Comparison of ENCODE assay signal across 16 mouse cellular contexts in genomic region chr7:19713598-19713997, GRCm38 (mm10). TPM values are rescaled to one million over a fixed set of nuclear protein-coding genes. Genes with fewer than 3 reads are reported as not detected.
DNase-seq lines count a peak whose midpoint lies in the region; ATAC-seq and TF ChIP-seq lines count a peak whose summit lies in the region.
"Had no signal": no experiment of that assay in that cellular context is flagged by ENCODE, and none has a peak within 500 bp of the region (broad histone marks: within the 10 kb centered on the region; RNA-seq: fewer than 3 reads in every experiment).

No protein-coding gene starts in this region.

- no peak for TF ChIP-seq CTCF in MEL (IDR thresholded peaks at IDR 0.05 in 2 of 3, conservative IDR thresholded peaks at IDR 0.05 in 1 of 3; ENCODE audit: control insufficient read depth in 1 of 3, insufficient read depth in 1 of 3, low read depth in 2 of 3, low read length in 3 of 3, poor library complexity in 1 of 3, severe bottlenecking in 1 of 3)

- 89% methylated on average over 9 of the region's 9 CpGs for WGBS in forebrain, embryonic 15.5 days
- WGBS in forebrain, embryonic 11.5 days, result 87% methylated on average over 9 of the region's 9 CpGs
- WGBS in liver, embryonic 11.5 days, result 81% methylated on average over 9 of the region's 9 CpGs
- 82% methylated on average over 9 of the region's 9 CpGs for WGBS in limb, embryonic 13.5 days

- H3K9me3 ChIP-seq in forebrain, embryonic 15.5 days, result no peaks in the 10 kb centered on the region
- H3K9me3 ChIP-seq in forebrain, embryonic 11.5 days (ENCODE audit: control insufficient read depth, low read length), result no peaks in the 10 kb centered on the region
- H3K9me3 ChIP-seq in liver, embryonic 11.5 days (ENCODE audit: control insufficient read depth, low read length), result no peaks in the 10 kb centered on the region
- no peaks in the 10 kb centered on the region for H3K9me3 ChIP-seq in MEL (replicated peaks; ENCODE audit: insufficient read depth, low read length)
- H3K9me3 ChIP-seq in limb, embryonic 13.5 days, result no peaks in the 10 kb centered on the region
- H3K9me3 ChIP-seq: hindbrain, embryonic 12.5 days had no signal

- H3K4me3 ChIP-seq in forebrain, embryonic 15.5 days, result 0 out of 2 replicates have a peak overlapping the region, but pooled peaks have one; percentile 73
- H3K4me3 ChIP-seq in forebrain, embryonic 11.5 days (ENCODE audit: low read depth, low read length), result no peak overlapping the region
- H3K4me3 ChIP-seq in liver, embryonic 11.5 days (ENCODE audit: low read depth, low read length), result peak overlapping the region; percentile 95
- H3K4me3 ChIP-seq in MEL (ENCODE audit: control insufficient read depth in 1 of 2, insufficient read depth in 1 of 2, low read depth in 2 of 2, low read length in 2 of 2), result no peak overlapping the region
- H3K4me3 ChIP-seq in limb, embryonic 13.5 days, result peak overlapping the region; percentile 100

- TF ChIP-seq EP300 in MEL (IDR thresholded peaks at IDR 0.05; ENCODE audit: low read depth in 1 of 2, low read length in 2 of 2), result no peak

- H3K4me1 ChIP-seq in forebrain, embryonic 15.5 days, result peaks cover 22% of the 10 kb centered on the region
- H3K4me1 ChIP-seq in forebrain, embryonic 11.5 days (replicated peaks; ENCODE audit: control insufficient read depth, insufficient read depth, low read length), result peaks cover 4% of the 10 kb centered on the region
- peaks cover 15% of the 10 kb centered on the region for H3K4me1 ChIP-seq in liver, embryonic 11.5 days (replicated peaks; ENCODE audit: control insufficient read depth, insufficient read depth, low read length)
- H3K4me1 ChIP-seq in MEL (ENCODE audit: control insufficient read depth in 1 of 2, insufficient read depth in 2 of 2, low read length in 2 of 2), result peaks cover 0 to 19% of the 10 kb centered on the region in 2 experiments; a peak in 2 of 4 replicates
- H3K4me1 ChIP-seq in limb, embryonic 13.5 days, result peaks cover 22% of the 10 kb centered on the region

- no peak overlapping the region for H3K27ac ChIP-seq in forebrain, embryonic 15.5 days (replicated peaks)
- H3K27ac ChIP-seq in forebrain, embryonic 11.5 days (ENCODE audit: low read depth, low read length), result no peak overlapping the region
- no peak overlapping the region for H3K27ac ChIP-seq in liver, embryonic 11.5 days (ENCODE audit: low read depth, low read length)
- no peak overlapping the region for H3K27ac ChIP-seq in MEL (ENCODE audit: control insufficient read depth, low read depth, low read length)
- H3K27ac ChIP-seq in limb, embryonic 13.5 days, result no peak overlapping the region
- H3K27ac ChIP-seq: hindbrain, embryonic 12.5 days had no signal

- DNase-seq in forebrain, embryonic 11.5 days (ENCODE audit: low spot score), result no peak
- no peak for DNase-seq in liver, embryonic 11.5 days (ENCODE audit: low spot score)
- no peak for DNase-seq in liver
- DNase-seq in MEL (ENCODE audit: low read depth, low spot score), result no peak
- no peak for DNase-seq in thymus, postnatal 25 days
- no peak for DNase-seq in urinary bladder, postnatal 14 days (ENCODE audit: low spot score)
- DNase-seq: adrenal gland, postnatal 36 days; right cerebral cortex, adult 18-20 months had no signal

- no peak overlapping the region for H3K9ac ChIP-seq in forebrain, embryonic 15.5 days (replicated peaks)
- no peak overlapping the region for H3K9ac ChIP-seq in forebrain, embryonic 11.5 days (ENCODE audit: low read length)
- no peak overlapping the region; the same call in 1 of the 2 replicates for H3K9ac ChIP-seq in liver, embryonic 11.5 days (ENCODE audit: low read depth, low read length)
- H3K9ac ChIP-seq in MEL (ENCODE audit: control insufficient read depth, low read depth, low read length, poor library complexity, severe bottlenecking), result peak overlapping the region; percentile 90; the same call in 1 of the 2 replicates
- H3K9ac ChIP-seq in limb, embryonic 13.5 days, result no peak overlapping the region

- peaks cover 35% of the 10 kb centered on the region for H3K36me3 ChIP-seq in forebrain, embryonic 15.5 days
- peaks cover 9% of the 10 kb centered on the region; the same call in 1 of the 2 replicates for H3K36me3 ChIP-seq in forebrain, embryonic 11.5 days (ENCODE audit: control insufficient read depth, insufficient read depth, low read length)
- peaks cover 41% of the 10 kb centered on the region for H3K36me3 ChIP-seq in liver, embryonic 11.5 days (ENCODE audit: control insufficient read depth, insufficient read depth, low read length)
- H3K36me3 ChIP-seq in MEL (ENCODE audit: control insufficient read depth in 1 of 2, insufficient read depth in 2 of 2, low read length in 2 of 2), result peaks cover 8 to 14% of the 10 kb centered on the region in 2 experiments
- H3K36me3 ChIP-seq in limb, embryonic 13.5 days, result peaks cover 70% of the 10 kb centered on the region

- TF ChIP-seq POLR2A in MEL (IDR thresholded peaks at IDR 0.05; ENCODE audit: control insufficient read depth in 1 of 2, insufficient read depth in 1 of 2, low read depth in 1 of 2, low read length in 2 of 2, poor library complexity in 1 of 2), result no peak

- no peaks in the 10 kb centered on the region for H3K27me3 ChIP-seq in forebrain, embryonic 15.5 days
- H3K27me3 ChIP-seq in forebrain, embryonic 11.5 days (ENCODE audit: control insufficient read depth, insufficient read depth, low read length), result no peaks in the 10 kb centered on the region
- H3K27me3 ChIP-seq in liver, embryonic 11.5 days (replicated peaks; ENCODE audit: control insufficient read depth, insufficient read depth, low read length), result no peaks in the 10 kb centered on the region
- H3K27me3 ChIP-seq in MEL (ENCODE audit: control insufficient read depth in 1 of 2, insufficient read depth in 2 of 2, low read length in 2 of 2), result no peaks in the 10 kb centered on the region
- no peaks in the 10 kb centered on the region for H3K27me3 ChIP-seq in limb, embryonic 13.5 days
- H3K27me3 ChIP-seq: hindbrain, embryonic 12.5 days had no signal

- ATAC-seq in forebrain, embryonic 15.5 days (replicated peaks), result no peak
- no peak for ATAC-seq in forebrain, embryonic 11.5 days (replicated peaks; ENCODE audit: low FRiP score)
- no peak for ATAC-seq in liver, embryonic 11.5 days (replicated peaks; ENCODE audit: low FRiP score)
- ATAC-seq in limb, embryonic 13.5 days (ENCODE audit: low FRiP score, low read depth), result no peak
- ATAC-seq: lung, postnatal 0 days; midbrain, embryonic 16.5 days had no signal

- H3K79me2 ChIP-seq in MEL (ENCODE audit: control insufficient read depth, insufficient read depth, low read length, poor library complexity), result peaks cover 20% of the 10 kb centered on the region

- TF ChIP-seq RAD21 in MEL (IDR thresholded peaks at IDR 0.05; ENCODE audit: low read depth, low read length), result no peak

- H3K4me2 ChIP-seq in forebrain, embryonic 15.5 days (replicated peaks), result no peak overlapping the region
- no peak overlapping the region for H3K4me2 ChIP-seq in forebrain, embryonic 11.5 days (ENCODE audit: low read depth, low read length, severe bottlenecking)
- peak overlapping the region; percentile 82 for H3K4me2 ChIP-seq in liver, embryonic 11.5 days
- H3K4me2 ChIP-seq in limb, embryonic 13.5 days (replicated peaks), result peak overlapping the region; percentile 93

RNA-seq across cellular contexts. Expression of gene Tomm40, which starts 1.6 kb away (rescaled TPM):
- 137 and 147 TPM in 2 replicates for polyA plus RNA-seq in forebrain, embryonic 15.5 days (2015; fragmentation: Nextera tagmentation; extraction: Ambion mirVana)
- 160 and 171 TPM in 2 replicates for polyA plus RNA-seq in forebrain, embryonic 11.5 days (2014; fragmentation: Nextera tagmentation; extraction: Ambion mirVana)
- 259 and 264 TPM in 2 replicates for polyA plus RNA-seq in liver, embryonic 11.5 days (2014; fragmentation: Nextera tagmentation; extraction: Ambion mirVana)
- 288 and 294 TPM in 2 replicates for total RNA-seq in MEL (2012; rRNA removed)
- 100 to 1,000 TPM in 1 of 2 experiments, not detected in 1; 403 TPM for polyA plus RNA-seq in MEL (2012; ENCODE audit: insufficient read depth in 1 of 2, insufficient read length in 2 of 2, low read depth in 1 of 2, low replicate concordance in 2 of 2, missing spikeins in 1 of 2)
- 126 and 133 TPM in 2 replicates for polyA plus RNA-seq in limb, embryonic 13.5 days (2015; fragmentation: Nextera tagmentation; extraction: Ambion mirVana)

RNA-seq across cellular contexts. Expression of gene Apoe, which starts 14.6 kb away (rescaled TPM):
- 236 and 265 TPM in 2 replicates for polyA plus RNA-seq in forebrain, embryonic 15.5 days (2015; fragmentation: Nextera tagmentation; extraction: Ambion mirVana)
- polyA plus RNA-seq in forebrain, embryonic 11.5 days (2014; fragmentation: Nextera tagmentation; extraction: Ambion mirVana), result 125 and 152 TPM in 2 replicates
- 1,439 and 1,470 TPM in 2 replicates for polyA plus RNA-seq in liver, embryonic 11.5 days (2014; fragmentation: Nextera tagmentation; extraction: Ambion mirVana)
- total RNA-seq in MEL (2012; rRNA removed), result 22.6 and 33.3 TPM in 2 replicates
- 10 to 100 TPM in 1 of 2 experiments, not detected in 1; 61.4 TPM for polyA plus RNA-seq in MEL (2012; ENCODE audit: insufficient read depth in 1 of 2, insufficient read length in 2 of 2, low read depth in 1 of 2, low replicate concordance in 2 of 2, missing spikeins in 1 of 2)
- polyA plus RNA-seq in limb, embryonic 13.5 days (2015; fragmentation: Nextera tagmentation; extraction: Ambion mirVana), result 236 and 241 TPM in 2 replicates

RNA-seq across cellular contexts. Expression of gene Apoc1, which starts 21.1 kb away (rescaled TPM):
- 1.2 TPM in 2 replicates for polyA plus RNA-seq in forebrain, embryonic 15.5 days (2015; fragmentation: Nextera tagmentation; extraction: Ambion mirVana)
- 1.00 and 2.0 TPM in 2 replicates for polyA plus RNA-seq in forebrain, embryonic 11.5 days (2014; fragmentation: Nextera tagmentation; extraction: Ambion mirVana)
- 173 and 199 TPM in 2 replicates for polyA plus RNA-seq in liver, embryonic 11.5 days (2014; fragmentation: Nextera tagmentation; extraction: Ambion mirVana)
- not detected in 2 replicates for total RNA-seq in MEL (2012; rRNA removed)
- polyA plus RNA-seq in MEL (2012; ENCODE audit: insufficient read depth in 1 of 2, insufficient read length in 2 of 2, low read depth in 1 of 2, low replicate concordance in 2 of 2, missing spikeins in 1 of 2), result under 1 TPM in 1 of 2 experiments, not detected in 1; 0.35 TPM
- polyA plus RNA-seq in limb, embryonic 13.5 days (2015; fragmentation: Nextera tagmentation; extraction: Ambion mirVana), result 8.9 and 10.3 TPM in 2 replicates

RNA-seq across cellular contexts. Expression of gene Apoc4, which starts 32.3 kb away (rescaled TPM):
- not detected in 2 replicates for polyA plus RNA-seq in forebrain, embryonic 15.5 days (2015; fragmentation: Nextera tagmentation; extraction: Ambion mirVana)
- polyA plus RNA-seq in forebrain, embryonic 11.5 days (2014; fragmentation: Nextera tagmentation; extraction: Ambion mirVana), result not detected in 2 replicates
- 4.8 and 5.4 TPM in 2 replicates for polyA plus RNA-seq in liver, embryonic 11.5 days (2014; fragmentation: Nextera tagmentation; extraction: Ambion mirVana)
- total RNA-seq in MEL (2012; rRNA removed), result not detected in 2 replicates
- not detected for polyA plus RNA-seq in MEL (2012; ENCODE audit: insufficient read depth in 1 of 2, insufficient read length in 2 of 2, low read depth in 1 of 2, low replicate concordance in 2 of 2, missing spikeins in 1 of 2)
- not detected in 2 replicates for polyA plus RNA-seq in limb, embryonic 13.5 days (2015; fragmentation: Nextera tagmentation; extraction: Ambion mirVana)
- total RNA-seq: left cerebral cortex, postnatal 36 days had no signal
- polyA plus RNA-seq: hindbrain, embryonic 12.5 days; midbrain, embryonic 16.5 days had no signal

RNA-seq across cellular contexts. Expression of gene Gm44805, which starts 32.4 kb away (rescaled TPM):
- polyA plus RNA-seq in forebrain, embryonic 15.5 days (2015; fragmentation: Nextera tagmentation; extraction: Ambion mirVana), result not detected in 2 replicates
- polyA plus RNA-seq in forebrain, embryonic 11.5 days (2014; fragmentation: Nextera tagmentation; extraction: Ambion mirVana), result not detected in 2 replicates
- polyA plus RNA-seq in liver, embryonic 11.5 days (2014; fragmentation: Nextera tagmentation; extraction: Ambion mirVana), result not detected in 2 replicates
- not detected in 2 replicates for total RNA-seq in MEL (2012; rRNA removed)
- polyA plus RNA-seq in MEL (2012; ENCODE audit: insufficient read depth in 1 of 2, insufficient read length in 2 of 2, low read depth in 1 of 2, low replicate concordance in 2 of 2, missing spikeins in 1 of 2), result not detected
- 0.64 TPM in 1 of 2 replicates, not detected in the other for polyA plus RNA-seq in limb, embryonic 13.5 days (2015; fragmentation: Nextera tagmentation; extraction: Ambion mirVana)
- total RNA-seq: gastrocnemius, postnatal 4 days; left cerebral cortex, postnatal 36 days had no signal
- polyA plus RNA-seq: hindbrain, embryonic 12.5 days; lung, postnatal 0 days; midbrain, embryonic 16.5 days; neural tube, embryonic 14.5 days had no signal

Comparison
In these comparisons a context has a peak if more than half of its experiments do, and no peak if none do; other contexts are left out.
1. H3K4me3 ChIP-seq: peak in forebrain, embryonic 15.5 days (single experiment), liver, embryonic 11.5 days (single experiment) and limb, embryonic 13.5 days (single experiment); none in forebrain, embryonic 11.5 days (single experiment) and MEL (0 of 2).
2. H3K4me2 ChIP-seq: peak in liver, embryonic 11.5 days (single experiment) and limb, embryonic 13.5 days (single experiment); none in forebrain, embryonic 15.5 days (single experiment) and forebrain, embryonic 11.5 days (single experiment).
3. RNA of gene Apoc1, which starts 21.1 kb away (polyA plus RNA-seq): 173 to 199 TPM in liver, embryonic 11.5 days; 8.9 to 10.3 TPM in limb, embryonic 13.5 days, 1.00 to 2.0 TPM in forebrain, embryonic 11.5 days, 1.2 TPM in forebrain, embryonic 15.5 days and 0.35 TPM in MEL; every median in the first group is over 10 times any median in the second.